Mouse (Mus musculus) kidney, adult 10 weeks (tissue): ENCODE results near the gene Rad51c. TPM values are rescaled to one million over a fixed set of nuclear protein-coding genes. Genes with fewer than 3 reads are reported as not detected.

Experiments
- polyA plus RNA-seq: library from polyadenylated mRNA; stranded (reverse); fragments of 350-450 nt; fragmentation: Illumina TruSeq; extraction: RNeasy Lipid Tissue Mini Kit (QIAGEN cat#74804); gene quantifications from one replicate; pipeline ENCODE4 v1.2.3, GENCODE M21; 2014; ENCODE audit warnings: low read depth, low replicate concordance

Rad51c gene
- 3.4 TPM for polyA plus RNA-seq

GRCm38 (mm10) chr11:87404876-87405275 lies at the start of gene Rad51c, which contains the start of gene Tex14:
Gene Rad51c, minus strand, starts transcription at chr11:87404954.
Gene Tex14, plus strand, starts transcription at chr11:87405065.

GRCm38 (mm10) chr11:87358331-87359261 lies 46.2 kb downstream of the Rad51c start, which contains the start of gene Ppm1e:
Gene Ppm1e, minus strand, starts transcription at chr11:87359023.

Other genes starting within 250 kb of the Rad51c start
- gene Ppm1e, start 45.9 kb downstream of the Rad51c start, polyA plus RNA-seq = 3.3 TPM
- gene Tex14, start 111 bp upstream of the Rad51c start, polyA plus RNA-seq = 0.69 TPM
- gene Gm11492, start 161.7 kb upstream of the Rad51c start, polyA plus RNA-seq = not detected
- 10.8 TPM for gene Sept4, start 163.9 kb upstream of the Rad51c start, polyA plus RNA-seq
- gene Mtmr4, start 187.2 kb upstream of the Rad51c start, polyA plus RNA-seq = 33.6 TPM
- gene Hsf5, start 212.2 kb upstream of the Rad51c start, polyA plus RNA-seq = not detected